Comparison of ENCODE assay signal across 8 mouse cellular contexts in the genomic region with DNA sequence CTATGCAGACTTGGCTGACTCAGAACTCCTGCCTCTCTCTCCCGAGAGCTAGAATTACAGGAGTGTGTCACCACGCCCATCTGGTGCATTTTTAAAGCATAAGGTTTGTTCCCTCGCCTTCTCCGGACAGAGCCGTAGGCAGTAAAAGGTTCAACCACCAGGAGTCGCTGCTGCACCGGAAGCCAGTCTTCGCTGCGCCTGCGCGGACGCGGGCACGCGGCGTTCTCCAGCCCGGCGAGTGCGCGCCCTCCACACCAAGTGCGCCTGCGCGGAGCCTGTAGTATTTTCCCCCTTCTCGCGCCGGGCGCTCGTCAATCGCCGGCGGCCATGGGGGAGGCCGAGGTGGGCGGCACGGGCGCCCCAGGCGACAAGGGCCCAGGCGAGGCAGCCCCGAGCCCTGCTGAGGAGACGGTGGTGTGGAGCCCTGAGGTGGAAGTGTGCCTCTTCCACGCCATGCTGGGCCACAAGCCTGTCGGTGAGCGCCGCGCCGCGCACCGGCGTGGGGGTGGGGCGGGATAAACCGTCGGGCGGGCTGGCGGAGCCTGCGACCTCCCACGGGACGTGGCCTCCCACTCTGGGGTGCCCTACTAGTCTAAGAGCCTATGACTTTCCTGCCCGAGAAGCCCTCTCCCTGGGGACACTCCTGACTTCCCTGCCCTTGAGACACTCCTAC. TPM values are rescaled to one million over a fixed set of nuclear protein-coding genes. Genes with fewer than 3 reads are reported as not detected.
DNase-seq lines count a peak whose midpoint lies in the region; ATAC-seq and TF ChIP-seq lines count a peak whose summit lies in the region.

No protein-coding gene starts in this region.

- TF ChIP-seq CTCF in lung, postnatal 0 days (IDR thresholded peaks at IDR 0.05) = peak; percentile 98

- peaks cover 36% of the 10 kb centered on the region for H3K4me1 ChIP-seq in hindbrain, embryonic 10.5 days (replicated peaks)
- no peaks in the 10 kb centered on the region; the same call in 1 of the 2 replicates for H3K4me1 ChIP-seq in lung, postnatal 0 days (ENCODE audit: insufficient read depth, low read depth, low read length)

- no peaks in the 10 kb centered on the region for H3K9me3 ChIP-seq in hindbrain, embryonic 10.5 days
- H3K9me3 ChIP-seq in lung, postnatal 0 days (ENCODE audit: low read length) = no peaks in the 10 kb centered on the region

- H3K27ac ChIP-seq in hindbrain, embryonic 10.5 days = peak overlapping the region; percentile 98
- H3K27ac ChIP-seq in lung, postnatal 0 days (ENCODE audit: low read length) = peak overlapping the region; percentile 57

- peak overlapping the region; percentile 89 for H3K4me2 ChIP-seq in lung, postnatal 0 days (replicated peaks; ENCODE audit: low read depth, low read length)

- DNase-seq in MN1 (ENCODE audit: low spot score) = peak; percentile 99
- peak; percentile 97 for DNase-seq in cerebellum, adult 9-10 months
- peak; percentile 97 for DNase-seq in hindbrain, embryonic 10.5 days (ENCODE audit: low spot score)
- DNase-seq in layer of hippocampus, adult 9-11 months = peak; percentile 94
- peak; percentile 97 for DNase-seq in lung, postnatal 0 days (ENCODE audit: low spot score)
- peak; percentile 99 for DNase-seq in ovary, postnatal 14 days (ENCODE audit: low spot score)
- DNase-seq in thymus, postnatal 14 days = peak; percentile 98

- TF ChIP-seq EP300 in lung, postnatal 0 days (IDR thresholded peaks at IDR 0.05) = no peak

- peak overlapping the region; percentile 88 for H3K9ac ChIP-seq in lung, postnatal 0 days (replicated peaks; ENCODE audit: low read depth)

- H3K4me3 ChIP-seq in hindbrain, embryonic 10.5 days = peak overlapping the region; percentile 93
- H3K4me3 ChIP-seq in lung, postnatal 0 days (ENCODE audit: low read depth, low read length) = peak overlapping the region; percentile 85

- peaks cover 31% of the 10 kb centered on the region for H3K36me3 ChIP-seq in hindbrain, embryonic 10.5 days
- 0 out of 2 replicates have a peak, but pooled peaks cover 4% of the 10 kb centered on the region for H3K36me3 ChIP-seq in lung, postnatal 0 days (ENCODE audit: insufficient read depth, low read length)

- peak; percentile 80 for ATAC-seq in frontal cortex, adult (ENCODE audit: low TSS enrichment)
- ATAC-seq in lung, postnatal 0 days = peak; percentile 91

- WGBS in hindbrain, embryonic 10.5 days = under 1% methylated on average over 57 of the region's 57 CpGs
- 3% methylated on average over 49 of the region's 57 CpGs for WGBS in lung, postnatal 0 days

- peaks cover 19% of the 10 kb centered on the region; the same call in 1 of the 2 replicates for H3K27me3 ChIP-seq in hindbrain, embryonic 10.5 days (ENCODE audit: insufficient read depth, poor library complexity, severe bottlenecking)
- H3K27me3 ChIP-seq in lung, postnatal 0 days (replicated peaks; ENCODE audit: insufficient read depth, low read length) = no peaks in the 10 kb centered on the region

RNA-seq across cellular contexts. Expression of a gene that starts 1.5 kb away (rescaled TPM):
- 39.2 and 39.3 TPM in 2 replicates for polyA plus RNA-seq in hindbrain, embryonic 10.5 days (2016; fragmentation: Nextera tagmentation; extraction: Ambion mirVana)
- polyA plus RNA-seq in lung, postnatal 0 days (2015; fragmentation: Nextera tagmentation; extraction: Ambion mirVana) = 20.5 and 22.4 TPM in 2 replicates

RNA-seq across cellular contexts. Expression of a gene that starts 6.4 kb away (rescaled TPM):
- polyA plus RNA-seq in hindbrain, embryonic 10.5 days (2016; fragmentation: Nextera tagmentation; extraction: Ambion mirVana) = 96.4 and 105 TPM in 2 replicates
- 37.5 and 38.3 TPM in 2 replicates for polyA plus RNA-seq in lung, postnatal 0 days (2015; fragmentation: Nextera tagmentation; extraction: Ambion mirVana)

RNA-seq across cellular contexts. Expression of a gene that starts 15.0 kb away (rescaled TPM):
- 10.2 and 14.3 TPM in 2 replicates for polyA plus RNA-seq in hindbrain, embryonic 10.5 days (2016; fragmentation: Nextera tagmentation; extraction: Ambion mirVana)
- 0.30 and 0.33 TPM in 2 replicates for polyA plus RNA-seq in lung, postnatal 0 days (2015; fragmentation: Nextera tagmentation; extraction: Ambion mirVana)

RNA-seq across cellular contexts. Expression of a gene that starts 59.9 kb away (rescaled TPM):
- polyA plus RNA-seq in hindbrain, embryonic 10.5 days (2016; fragmentation: Nextera tagmentation; extraction: Ambion mirVana) = 0.14 and 0.30 TPM in 2 replicates
- not detected in 2 replicates for polyA plus RNA-seq in lung, postnatal 0 days (2015; fragmentation: Nextera tagmentation; extraction: Ambion mirVana)

Comparison
In these comparisons a context has a peak if more than half of its experiments do, and no peak if none do; other contexts are left out.
1. Peak in every context shown above with its lines: DNase-seq, ATAC-seq, H3K4me3 ChIP-seq and H3K27ac ChIP-seq.